Comparison of ENCODE assay signal across 8 mouse cellular contexts in the genomic region with DNA sequence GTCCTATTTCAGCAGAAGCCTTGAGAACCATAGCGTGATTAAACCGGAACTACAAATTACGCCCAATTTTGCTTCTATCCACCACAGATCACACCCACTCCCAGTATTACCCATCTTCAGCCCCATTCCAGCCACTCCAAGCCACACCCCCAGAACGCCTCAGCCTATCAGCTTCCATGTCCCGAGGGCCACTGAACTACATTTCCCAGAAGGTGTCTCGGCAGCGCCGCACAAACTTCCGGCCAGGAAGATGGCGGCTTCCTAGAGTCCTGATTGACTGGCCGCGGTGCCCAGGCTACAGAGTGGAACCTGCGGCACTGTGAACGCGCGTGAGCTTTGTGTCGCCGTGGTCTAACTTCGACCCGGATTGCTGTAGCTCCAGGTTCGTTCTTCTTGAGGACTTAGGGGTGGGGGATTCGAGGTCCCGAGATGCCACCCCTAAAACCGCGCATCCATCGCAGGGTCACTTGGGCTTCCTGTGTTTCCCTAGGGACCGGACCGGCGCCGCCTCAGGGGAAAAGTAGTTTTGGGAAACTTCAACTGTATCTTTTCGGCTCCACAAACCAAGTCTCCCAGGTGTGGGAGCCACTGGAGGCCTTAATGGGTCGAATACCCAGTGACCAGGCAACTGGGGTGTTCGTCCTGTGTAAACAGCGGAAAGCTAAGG. TPM values are rescaled to one million over a fixed set of nuclear protein-coding genes. Genes with fewer than 3 reads are reported as not detected.
DNase-seq lines count a peak whose midpoint lies in the region; ATAC-seq and TF ChIP-seq lines count a peak whose summit lies in the region.

A gene (plus strand): TSS at position 223 of the 667 bp plus-strand sequence.

- peaks cover 25% of the 10 kb centered on the region for H3K36me3 ChIP-seq in kidney, embryonic 14.5 days (ENCODE audit: control insufficient read depth, insufficient read depth, low read length)
- peaks cover 24% of the 10 kb centered on the region for H3K36me3 ChIP-seq in limb, embryonic 15.5 days

- peak within 1 kb of the TSS; percentile 89 for H3K4me2 ChIP-seq in kidney, embryonic 14.5 days (replicated peaks; ENCODE audit: low read depth, low read length)
- H3K4me2 ChIP-seq in limb, embryonic 15.5 days: peak within 1 kb of the TSS; percentile 77

- DNase-seq in B cell, adult 2 months: peak; percentile 86 to 89
- peak; percentile 95 to 97 for DNase-seq in heart, adult 9 months (ENCODE audit: low spot score in 2 of 2)
- peak; percentile 87 to 93 for DNase-seq in monocyte, adult 2 months (ENCODE audit: low read depth in 1 of 2, low spot score in 2 of 2)
- DNase-seq in spleen, postnatal 36 days (ENCODE audit: low spot score in 2 of 2): peak; percentile 92 to 94

- no peaks in the 10 kb centered on the region for H3K27me3 ChIP-seq in kidney, embryonic 14.5 days (ENCODE audit: control insufficient read depth, insufficient read depth, low read length)
- H3K27me3 ChIP-seq in limb, embryonic 15.5 days: no peaks in the 10 kb centered on the region

- peak within 1 kb of the TSS; percentile 78 for H3K9ac ChIP-seq in kidney, embryonic 14.5 days (ENCODE audit: low read depth, low read length)
- peak within 1 kb of the TSS; percentile 60 for H3K9ac ChIP-seq in limb, embryonic 15.5 days

- H3K27ac ChIP-seq in bone marrow macrophage, adult 2 months (ENCODE audit: insufficient read depth, low read depth, low read length): peak within 1 kb of the TSS; percentile 44
- H3K27ac ChIP-seq in embryonic fibroblast, embryonic 13.5 days (ENCODE audit: insufficient read depth, low read length): no peak within 1 kb of the TSS
- peak within 1 kb of the TSS; percentile 44 for H3K27ac ChIP-seq in kidney, embryonic 14.5 days (ENCODE audit: low read depth, low read length)
- peak within 1 kb of the TSS; percentile 71 for H3K27ac ChIP-seq in limb, embryonic 15.5 days

- no peak for TF ChIP-seq CTCF in bone marrow macrophage, adult 2 months (IDR thresholded peaks at IDR 0.05; ENCODE audit: low read depth, low read length)
- no peak for TF ChIP-seq CTCF in embryonic fibroblast, embryonic 13.5 days (IDR thresholded peaks at IDR 0.05; ENCODE audit: borderline replicate concordance, insufficient read depth, low read length)

- peak within 1 kb of the TSS; percentile 89 for H3K4me3 ChIP-seq in bone marrow macrophage, adult 2 months (ENCODE audit: insufficient read depth, low read length)
- peak within 1 kb of the TSS; percentile 63 for H3K4me3 ChIP-seq in embryonic fibroblast, embryonic 13.5 days (ENCODE audit: insufficient read depth, low read length)
- H3K4me3 ChIP-seq in kidney, embryonic 14.5 days (ENCODE audit: low read length): peak within 1 kb of the TSS; percentile 77
- peak within 1 kb of the TSS; percentile 60 for H3K4me3 ChIP-seq in limb, embryonic 15.5 days

- no peak for TF ChIP-seq POLR2A in bone marrow macrophage, adult 2 months (IDR thresholded peaks at IDR 0.05; ENCODE audit: borderline replicate concordance, low read depth, low read length)
- TF ChIP-seq POLR2A in embryonic fibroblast, embryonic 13.5 days (IDR thresholded peaks at IDR 0.05; ENCODE audit: low read depth, low read length): peak; percentile 82

- WGBS in kidney, embryonic 14.5 days: 1% methylated on average over 34 of the region's 34 CpGs
- WGBS in limb, embryonic 15.5 days: under 1% methylated on average over 34 of the region's 34 CpGs

- peaks cover 8% of the 10 kb centered on the region for H3K4me1 ChIP-seq in bone marrow macrophage, adult 2 months (ENCODE audit: control insufficient read depth, insufficient read depth, low read length)
- H3K4me1 ChIP-seq in embryonic fibroblast, embryonic 13.5 days (ENCODE audit: control insufficient read depth, insufficient read depth, low read length): peaks cover 4% of the 10 kb centered on the region; the same call in 1 of the 2 replicates
- peaks cover 6% of the 10 kb centered on the region; the same call in 1 of the 2 replicates for H3K4me1 ChIP-seq in kidney, embryonic 14.5 days (ENCODE audit: control insufficient read depth, insufficient read depth, low read length)
- peaks cover 9% of the 10 kb centered on the region for H3K4me1 ChIP-seq in limb, embryonic 15.5 days

- ATAC-seq in kidney, embryonic 14.5 days (ENCODE audit: low FRiP score, low TSS enrichment): peak; percentile 97
- ATAC-seq in limb, embryonic 15.5 days (ENCODE audit: insufficient number of reproducible peaks, low FRiP score, low TSS enrichment, low read depth): peak; percentile 90

- no peaks in the 10 kb centered on the region for H3K9me3 ChIP-seq in kidney, embryonic 14.5 days (ENCODE audit: control insufficient read depth, low read length)
- no peaks in the 10 kb centered on the region for H3K9me3 ChIP-seq in limb, embryonic 15.5 days

RNA-seq across cellular contexts. Expression of the gene that starts here (rescaled TPM):
- polyA plus RNA-seq in bone marrow macrophage, adult 2 months (2012; ENCODE audit: insufficient read depth, insufficient read length, missing spikeins): 75.8 and 89.1 TPM in 2 replicates
- polyA plus RNA-seq in embryonic fibroblast, embryonic 13.5 days (2011; ENCODE audit: insufficient read length, low read depth, missing spikeins): 84.5 and 91.6 TPM in 2 replicates
- 107 and 125 TPM in 2 replicates for polyA plus RNA-seq in kidney, embryonic 14.5 days (2014; fragmentation: Nextera tagmentation; extraction: Ambion mirVana)
- polyA plus RNA-seq in limb, embryonic 15.5 days (2015; fragmentation: Nextera tagmentation; extraction: Ambion mirVana): 84.9 and 90.7 TPM in 2 replicates
